Mouse (Mus musculus): ENCODE measurements around the gene Serpina3j. TPM values are rescaled to one million over a fixed set of nuclear protein-coding genes. Genes with fewer than 3 reads are reported as not detected.

Serpina3j gene
- not detected in 2 replicates for polyA plus RNA-seq (2021; fragmentation: Nextera tagmentation)
- long read RNA-seq, experiment 1 = 0 reads
- long read RNA-seq, experiment 2 = 0 reads

DNA sequence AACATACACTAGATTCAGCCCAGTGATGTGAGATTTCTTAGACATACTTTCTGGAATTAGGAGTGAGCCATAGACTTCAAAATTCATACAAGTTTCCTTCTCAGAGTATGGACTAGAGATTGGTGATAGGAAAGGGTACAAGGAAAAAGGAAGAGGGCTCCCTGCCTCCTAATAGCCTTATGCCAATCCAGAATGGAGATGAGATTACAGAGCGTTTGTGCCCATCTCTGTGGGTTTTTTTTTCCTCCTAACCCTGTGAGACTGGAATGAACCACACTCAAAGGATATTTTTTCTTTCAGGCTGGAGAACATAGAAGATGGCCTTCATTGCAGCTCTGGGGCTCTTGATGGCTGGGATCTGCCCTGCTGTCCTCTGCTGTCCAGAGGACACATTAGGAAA, at the start of gene Serpina3j:
Serpina3j (plus strand) TSS at position 301 of the 400 bp plus-strand sequence.

DNA sequence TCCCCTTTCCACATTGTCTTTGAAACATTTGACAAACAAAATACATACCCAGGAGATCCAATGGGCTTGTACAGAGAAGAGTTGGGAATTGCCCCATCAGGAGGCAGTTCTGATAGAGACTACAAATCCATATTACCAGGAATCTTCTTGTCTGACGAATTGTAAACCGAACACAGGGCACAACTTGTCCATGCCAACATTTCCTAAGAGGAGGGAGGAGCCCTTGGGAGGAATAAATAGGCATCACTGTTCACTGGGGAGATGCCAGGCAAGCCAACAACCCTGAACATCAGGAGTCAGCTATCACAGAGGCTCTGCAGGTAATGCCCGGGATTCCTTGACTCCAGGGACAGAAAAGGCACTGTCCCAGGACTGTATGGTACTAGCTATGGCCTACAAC, 23.9 kb downstream of the Serpina3j start, which contains the start of the genes Serpina3k and Serpina3m:
Serpina3k (plus strand) TSS at position 261 of the 400 bp plus-strand sequence.
Serpina3m (plus strand) TSS at position 261 of the 400 bp plus-strand sequence.

Other genes starting within 250 kb of the Serpina3j start
- gene Serpina5, start 213.4 kb upstream of the Serpina3j start, polyA plus RNA-seq (2021; fragmentation: Nextera tagmentation) = not detected in 2 replicates
- gene Serpina3a, start 201.8 kb upstream of the Serpina3j start, polyA plus RNA-seq (2021; fragmentation: Nextera tagmentation) = not detected in 2 replicates
- not detected in 2 replicates for gene Serpina3b, start 186.6 kb upstream of the Serpina3j start, polyA plus RNA-seq (2021; fragmentation: Nextera tagmentation)
- 0.16 and 0.20 TPM in 2 replicates for gene Serpina3c, start 160.7 kb upstream of the Serpina3j start, polyA plus RNA-seq (2021; fragmentation: Nextera tagmentation)
- not detected in 2 replicates for gene Serpina3f, start 100.0 kb upstream of the Serpina3j start, polyA plus RNA-seq (2021; fragmentation: Nextera tagmentation)
- 1.2 and 1.6 TPM in 2 replicates for gene Serpina3g, start 78.3 kb upstream of the Serpina3j start, polyA plus RNA-seq (2021; fragmentation: Nextera tagmentation)
- gene Serpina3i, start 51.4 kb upstream of the Serpina3j start, polyA plus RNA-seq (2021; fragmentation: Nextera tagmentation) = 0.06 TPM in 1 of 2 replicates, not detected in the other
- not detected in 2 replicates for gene Serpina3k, start 23.9 kb downstream of the Serpina3j start, polyA plus RNA-seq (2021; fragmentation: Nextera tagmentation)
- 0.14 TPM in 1 of 2 replicates, not detected in the other for gene Serpina3m, start 23.9 kb downstream of the Serpina3j start, polyA plus RNA-seq (2021; fragmentation: Nextera tagmentation)
- 30.3 and 36.1 TPM in 2 replicates for gene Serpina3n, start 92.2 kb downstream of the Serpina3j start, polyA plus RNA-seq (2021; fragmentation: Nextera tagmentation)
- gene Gsc, start 158.8 kb downstream of the Serpina3j start, polyA plus RNA-seq (2021; fragmentation: Nextera tagmentation) = 0.23 TPM in 1 of 2 replicates, not detected in the other